Comparison of ENCODE assay signal across 22 mouse cellular contexts in genomic region chr5:23015587-23016335, GRCm38 (mm10).
DNase-seq lines count a peak whose midpoint lies in the region; ATAC-seq and TF ChIP-seq lines count a peak whose summit lies in the region.
"Had no signal": no experiment of that assay in that cellular context is flagged by ENCODE, and none has a peak within 500 bp of the region (broad histone marks: within the 10 kb centered on the region; RNA-seq: fewer than 3 reads in every experiment).

No protein-coding gene starts in this region.

- TF ChIP-seq CTCF in lung, embryonic 14.5 days (IDR thresholded peaks at IDR 0.05; ENCODE audit: low read depth) = no peak
- no peak for TF ChIP-seq CTCF in lung, adult 2 months (IDR thresholded peaks at IDR 0.05; ENCODE audit: insufficient read depth, low read length)

- no peak overlapping the region for H3K4me2 ChIP-seq in lung, embryonic 14.5 days
- H3K4me2 ChIP-seq: forebrain, embryonic 13.5 days; intestine, embryonic 15.5 days; liver, embryonic 11.5 days; midbrain, embryonic 12.5 days had no signal

- no peaks in the 10 kb centered on the region for H3K4me1 ChIP-seq in lung, embryonic 14.5 days (ENCODE audit: insufficient read depth)
- no peaks in the 10 kb centered on the region for H3K4me1 ChIP-seq in lung, adult 2 months (ENCODE audit: control insufficient read depth, insufficient read depth, low read length)
- H3K4me1 ChIP-seq: forebrain, embryonic 13.5 days; hindbrain, embryonic 10.5 days; intestine, embryonic 15.5 days; midbrain, embryonic 12.5 days had no signal

- H3K36me3 ChIP-seq in lung, embryonic 14.5 days (ENCODE audit: insufficient read depth) = no peaks in the 10 kb centered on the region
- H3K36me3 ChIP-seq: G1E; hindbrain, embryonic 10.5 days; intestine, embryonic 15.5 days; midbrain, embryonic 12.5 days had no signal

- no peak overlapping the region for H3K9ac ChIP-seq in lung, embryonic 14.5 days
- H3K9ac ChIP-seq: forebrain, embryonic 13.5 days; intestine, embryonic 15.5 days; liver, postnatal 0 days; midbrain, embryonic 12.5 days had no signal

- no peak for TF ChIP-seq POLR2A in lung, adult 2 months (IDR thresholded peaks at IDR 0.05; ENCODE audit: borderline replicate concordance, extremely low read depth, low read depth, low read length)

- no peak for ATAC-seq in lung, embryonic 14.5 days (ENCODE audit: insufficient read depth)
- ATAC-seq: forebrain, embryonic 13.5 days; hindbrain, embryonic 16.5 days; intestine, embryonic 15.5 days; liver, postnatal 0 days had no signal

- WGBS in lung, embryonic 14.5 days = 55% methylated on average over 8 of the region's 8 CpGs
- WGBS in lung, adult 2 months = 36% methylated on average over 8 of the region's 8 CpGs

- no peaks in the 10 kb centered on the region for H3K27me3 ChIP-seq in lung, embryonic 14.5 days (ENCODE audit: insufficient read depth, low read length)
- H3K27me3 ChIP-seq: forebrain, embryonic 13.5 days; intestine, embryonic 15.5 days; midbrain, embryonic 12.5 days had no signal

- peak; percentile 8 for DNase-seq in gastrocnemius, postnatal 25 days
- no peak for DNase-seq in gastrocnemius, postnatal 10 days
- DNase-seq in lung, embryonic 14.5 days = peak; percentile 7
- DNase-seq in lung, adult 2 months = no peak
- peak; percentile 27 for DNase-seq in lung, postnatal 10 days
- no peak for DNase-seq in thymus, postnatal 14 days
- no peak for DNase-seq in right cerebral cortex, postnatal 10 days (ENCODE audit: low spot score in 2 of 2)
- DNase-seq: adrenal gland, adult 2 months; cerebellum, adult 8-10 months; gastrocnemius, postnatal 14 days; kidney, adult 9 months; kidney, postnatal 14 days; liver, postnatal 0 days; spleen, adult 18-20 months had no signal

- H3K27ac ChIP-seq in lung, embryonic 14.5 days (ENCODE audit: low read depth) = no peak overlapping the region
- H3K27ac ChIP-seq: forebrain, embryonic 13.5 days; hindbrain, embryonic 10.5 days; intestine, embryonic 15.5 days; layer of hippocampus, adult 2 months; midbrain, embryonic 12.5 days had no signal

- H3K9me3 ChIP-seq in lung, embryonic 14.5 days (ENCODE audit: low read depth, low read length) = no peaks in the 10 kb centered on the region
- H3K9me3 ChIP-seq: forebrain, embryonic 13.5 days; G1E; hindbrain, embryonic 10.5 days; intestine, embryonic 15.5 days; midbrain, embryonic 12.5 days had no signal

- H3K4me3 ChIP-seq in lung, embryonic 14.5 days (ENCODE audit: low read depth, low read length) = no peak overlapping the region
- no peak overlapping the region for H3K4me3 ChIP-seq in lung, adult 2 months (replicated peaks; ENCODE audit: extremely low read depth, low read depth, low read length)
- H3K4me3 ChIP-seq: forebrain, embryonic 13.5 days; hindbrain, embryonic 10.5 days; intestine, embryonic 15.5 days; layer of hippocampus, adult 2 months; midbrain, embryonic 12.5 days had no signal

Comparison
In these comparisons a context has a peak if more than half of its experiments do, and no peak if none do; other contexts are left out.
1. DNase-seq: peak in gastrocnemius, postnatal 25 days (single experiment), lung, embryonic 14.5 days (single experiment) and lung, postnatal 10 days (single experiment); none in gastrocnemius, postnatal 10 days (single experiment), lung, adult 2 months (single experiment), thymus, postnatal 14 days (single experiment) and right cerebral cortex, postnatal 10 days (0 of 2).